In genomic region chr3:153568815-153569214, GRCm38 (mm10) we compare ENCODE assay signal across 20 mouse cellular contexts.
DNase-seq lines count a peak whose midpoint lies in the region; ATAC-seq and TF ChIP-seq lines count a peak whose summit lies in the region.
"Had no signal": no experiment of that assay in that cellular context is flagged by ENCODE, and none has a peak within 500 bp of the region (broad histone marks: within the 10 kb centered on the region; RNA-seq: fewer than 3 reads in every experiment).

No protein-coding gene starts in this region.

- no peak for DNase-seq in layer of hippocampus, adult 2 months (ENCODE audit: low spot score in 2 of 2)
- no peak for DNase-seq in layer of hippocampus, postnatal 10 days (ENCODE audit: low spot score in 2 of 2)
- peak; percentile 78 for DNase-seq in MEL-GATA-1-ER (ENCODE audit: extremely low read depth, low read depth)
- DNase-seq in testis, postnatal 10 days (ENCODE audit: low spot score) = no peak
- no peak for DNase-seq in left cerebral cortex, postnatal 4 days
- DNase-seq: adrenal gland, adult 2 months; adrenal gland, postnatal 14 days; cerebellum, adult 11 months; cerebellum, adult 2 months; cerebellum, adult 9-11 months; cerebellum, postnatal 25 days; forebrain, postnatal 0 days; gastrocnemius, adult 2 months; gastrocnemius, postnatal 14 days had no signal

- peak; percentile 64 for ATAC-seq in megakaryocyte progenitor cell, adult 5-6 weeks (replicated peaks; ENCODE audit: poor library complexity)
- ATAC-seq: forebrain, embryonic 14.5 days; forebrain, postnatal 0 days had no signal

- H3K27ac ChIP-seq in layer of hippocampus, adult 2 months = peak overlapping the region; percentile 86
- H3K27ac ChIP-seq: embryonic facial prominence, embryonic 12.5 days; embryonic facial prominence, embryonic 15.5 days; gastrocnemius, adult 2 months; hindbrain, embryonic 12.5 days; hindbrain, embryonic 15.5 days had no signal

- intact Hi-C loops in left cerebral cortex, postnatal 4 days (cut with DNase I) = loop anchor here (10.0 kb wide), 1 partner anchor 804 kb away; no protein-coding TSS in a partner anchor

- no peak overlapping the region for H3K4me3 ChIP-seq in layer of hippocampus, adult 2 months
- H3K4me3 ChIP-seq: embryonic facial prominence, embryonic 12.5 days; embryonic facial prominence, embryonic 15.5 days; gastrocnemius, adult 2 months; hindbrain, embryonic 12.5 days; hindbrain, embryonic 15.5 days had no signal

- TF ChIP-seq CTCF in layer of hippocampus, adult 2 months (conservative IDR thresholded peaks at IDR 0.05) = no peak
